Mouse (Mus musculus) hindbrain, embryonic 14.5 days (tissue): ENCODE data around the gene Fam126a. TPM values are rescaled to one million over a fixed set of nuclear protein-coding genes. Genes with fewer than 3 reads are reported as not detected.

Experiments used
- ATAC-seq: fragments of 200-750 bp; cut with Nextera tagmentation; 2 replicates; pipeline ENCODE4 v1.8.0; 2017; ENCODE audit warnings: moderate number of reproducible peaks, mild to moderate bottlenecking, moderate TSS enrichment, moderate library complexity; ENCODE audit not compliant: low FRiP score
- DNase-seq: peaks from one replicate; pipeline ENCODE4 v3.0.0-alpha.2; 2015; ENCODE audit warnings: low spot score
- H3K27ac ChIP-seq: fragments of 300-500 bp; sonication (generic); 2 replicates; pipeline ENCODE4 v1.5.1; 2014; ENCODE audit warnings: mild to moderate bottlenecking, moderate library complexity
- H3K27me3 ChIP-seq: fragments of 300-500 bp; sonication (generic); 2 replicates; pipeline ENCODE4 v1.6.1; 2014; ENCODE audit warnings: mild to moderate bottlenecking, low read length, mixed read lengths; ENCODE audit not compliant: control insufficient read depth, insufficient read depth
- H3K36me3 ChIP-seq: fragments of 300-500 bp; sonication (generic); replicated peaks from 2 replicates; pipeline ENCODE4 v1.6.1; 2014; ENCODE audit not compliant: control insufficient read depth, insufficient read depth
- H3K4me1 ChIP-seq: fragments of 300-500 bp; sonication (generic); replicated peaks from 2 replicates; pipeline ENCODE4 v1.6.1; 2014; ENCODE audit warnings: antibody characterized with exemption, low read length, mixed read lengths; ENCODE audit not compliant: control insufficient read depth, insufficient read depth
- H3K4me2 ChIP-seq: fragments of 300-500 bp; sonication (generic); replicated peaks from 2 replicates; pipeline ENCODE4 v1.6.1; 2014; ENCODE audit warnings: mild to moderate bottlenecking, moderate library complexity
- H3K4me3 ChIP-seq: fragments of 300-500 bp; sonication (generic); replicated peaks from 2 replicates; pipeline ENCODE4 v1.5.1; 2014; ENCODE audit warnings: mild to moderate bottlenecking, low read length
- H3K9ac ChIP-seq: fragments of 300-500 bp; sonication (generic); 2 replicates; pipeline ENCODE4 v1.6.1; 2014
- H3K9me3 ChIP-seq: fragments of 300-500 bp; sonication (generic); 2 replicates; pipeline ENCODE4 v1.6.1; 2016; ENCODE audit warnings: low read length; ENCODE audit not compliant: control insufficient read depth
- WGBS: fragments of 180-500 bp; shearing (Covaris S2); extraction: QIAGEN DNeasy Blood & Tissue Kit; methylation state at CpG from one replicate; pipeline ENCODE4 v1.1.7; 2014; 5-methylcytosine and 5-hydroxymethylcytosine counted together
- polyA plus RNA-seq: library from polyadenylated mRNA; unstranded; fragments of >200 nt; fragmentation: Nextera tagmentation; extraction: Ambion mirVana; gene quantifications from 2 replicates; pipeline ENCODE4 v1.2.1, GENCODE M21; 2014

Fam126a gene
- polyA plus RNA-seq, 1 experiment from 2014 or later, result 37.9 TPM

DNA sequence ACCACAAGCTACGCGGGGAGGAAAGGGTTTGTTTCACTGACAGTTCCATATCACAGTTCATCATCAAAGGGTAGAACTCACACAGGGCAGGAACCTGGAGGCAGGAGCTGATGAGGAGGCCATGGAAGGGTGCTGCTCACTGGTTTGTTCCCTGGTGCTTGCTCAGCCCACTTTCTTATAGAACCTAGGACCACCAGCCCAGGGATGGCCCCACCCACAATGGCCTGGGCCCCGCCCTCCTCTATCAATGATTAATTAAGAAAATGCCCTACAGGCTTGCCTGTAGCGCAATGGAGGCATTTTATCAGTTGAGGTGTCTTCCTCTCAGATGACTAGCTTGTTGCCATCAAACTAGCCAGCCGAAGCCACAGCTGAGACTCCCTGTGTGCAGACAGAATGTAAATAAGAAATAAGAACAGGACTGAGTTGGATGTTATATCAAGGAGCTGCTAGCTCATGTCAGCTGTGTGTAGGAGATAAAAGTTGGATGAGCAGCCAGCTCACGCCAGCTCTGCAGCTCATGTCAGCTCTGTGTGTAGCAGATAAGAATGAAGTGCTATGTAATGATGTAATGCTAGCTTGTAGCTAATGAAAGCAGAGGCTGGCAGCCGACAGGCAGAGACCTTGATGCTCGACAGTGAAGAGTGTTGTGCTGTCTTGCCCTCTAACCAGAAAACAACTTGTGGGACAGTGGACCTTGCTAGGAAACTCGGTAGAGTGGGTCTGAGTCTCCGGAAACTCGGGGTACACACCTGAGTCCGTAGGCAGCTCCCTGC lies 107.8 kb downstream of the Fam126a start:
- no peak overlapping the region for H3K9ac ChIP-seq
- 80% methylated on average over 12 of the region's 12 CpGs for WGBS
- ATAC-seq (peak; percentile 53; the same call in 1 of the 2 replicates), DNase-seq (no peak)
- H3K36me3 ChIP-seq, result no peaks in the 10 kb centered on the region
- no peak overlapping the region for H3K4me3 ChIP-seq
- H3K9me3 ChIP-seq, result no peaks in the 10 kb centered on the region
- no peaks in the 10 kb centered on the region for H3K27me3 ChIP-seq
- peaks cover 3% of the 10 kb centered on the region; the same call in 1 of the 2 replicates for H3K4me1 ChIP-seq
- H3K4me2 ChIP-seq, result no peak overlapping the region
- no peak overlapping the region for H3K27ac ChIP-seq

DNA sequence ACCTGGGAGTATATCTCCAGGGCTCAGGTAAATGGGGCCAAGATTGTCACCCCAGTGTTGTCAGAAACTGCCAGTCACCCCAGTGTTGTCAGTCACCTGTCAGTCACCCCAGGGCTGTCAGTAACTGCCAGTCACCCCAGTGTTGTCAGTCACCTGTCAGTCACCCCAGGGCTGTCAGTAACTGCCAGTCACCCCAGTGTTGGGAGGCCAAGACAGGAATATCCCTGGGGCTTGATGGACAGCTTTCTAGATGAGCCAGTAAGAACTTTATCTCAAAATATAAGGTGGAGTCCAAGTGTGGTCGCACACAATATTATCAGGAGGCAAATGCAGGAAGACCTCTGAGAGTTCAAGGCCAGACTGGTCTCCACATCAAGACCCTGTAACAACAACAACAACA lies 109.2 kb downstream of the Fam126a start:
- Histone ChIP-seq H3K36me3 (no peaks in the 10 kb centered on the region), H3K9me3 (no peaks in the 10 kb centered on the region), H3K4me2 (no peak overlapping the region), H3K4me1 (peaks cover 3% of the 10 kb centered on the region; the same call in 1 of the 2 replicates), H3K9ac (no peak overlapping the region), H3K27me3 (no peaks in the 10 kb centered on the region), H3K4me3 (no peak overlapping the region), H3K27ac (no peak overlapping the region)
- no peak for ATAC-seq
- WGBS, result 97% methylated on average over 1 of the region's 1 CpGs
- no peak for DNase-seq

DNA sequence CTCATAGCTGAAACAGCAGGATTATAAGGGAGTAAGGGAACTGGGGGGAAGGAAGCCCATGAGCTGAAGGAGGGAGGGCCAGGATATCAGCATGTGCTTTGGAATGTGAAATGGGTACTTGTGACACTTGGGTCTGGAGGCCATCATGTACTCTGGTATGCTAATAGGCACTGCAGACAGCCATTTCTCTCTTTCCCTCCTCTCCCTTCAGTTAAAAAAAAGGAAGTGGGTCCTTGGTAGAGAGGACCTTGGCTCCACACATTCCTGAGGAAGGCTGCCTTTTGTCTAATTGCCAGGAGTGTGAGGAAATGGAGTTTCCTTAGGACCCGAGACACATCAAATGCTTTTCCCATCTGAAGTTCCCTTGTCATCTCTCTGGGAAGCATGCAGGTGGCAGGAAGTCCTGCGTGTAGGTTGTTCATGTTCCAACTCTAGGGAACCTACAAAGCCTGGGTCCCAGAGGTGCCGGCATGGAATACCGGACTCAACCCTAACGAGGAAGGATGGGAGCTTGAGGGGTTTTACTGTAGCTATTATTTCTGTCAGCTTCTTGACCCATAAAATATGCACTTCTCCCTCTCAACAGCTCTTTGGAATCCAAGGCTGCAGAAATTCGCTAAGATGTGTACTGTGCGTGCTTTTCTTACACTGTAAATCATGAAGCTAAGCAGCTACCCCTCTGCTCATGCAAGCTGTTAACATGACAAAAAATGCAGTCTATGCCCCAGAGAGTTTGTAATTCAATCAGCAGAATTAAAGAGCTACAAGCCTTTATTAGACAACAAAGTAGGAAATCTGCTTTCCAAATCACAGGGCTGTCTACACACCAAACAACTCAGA lies 110.4 kb downstream of the Fam126a start:
- Histone ChIP-seq H3K4me1 (peaks cover 3% of the 10 kb centered on the region; the same call in 1 of the 2 replicates), H3K27ac (no peak overlapping the region), H3K4me3 (no peak overlapping the region), H3K9ac (no peak overlapping the region), H3K36me3 (no peaks in the 10 kb centered on the region), H3K9me3 (no peaks in the 10 kb centered on the region), H3K4me2 (no peak overlapping the region), H3K27me3 (no peaks in the 10 kb centered on the region)
- 63% methylated on average over 7 of the region's 7 CpGs for WGBS
- DNase-seq (peak; percentile 36), ATAC-seq (no peak)

DNA sequence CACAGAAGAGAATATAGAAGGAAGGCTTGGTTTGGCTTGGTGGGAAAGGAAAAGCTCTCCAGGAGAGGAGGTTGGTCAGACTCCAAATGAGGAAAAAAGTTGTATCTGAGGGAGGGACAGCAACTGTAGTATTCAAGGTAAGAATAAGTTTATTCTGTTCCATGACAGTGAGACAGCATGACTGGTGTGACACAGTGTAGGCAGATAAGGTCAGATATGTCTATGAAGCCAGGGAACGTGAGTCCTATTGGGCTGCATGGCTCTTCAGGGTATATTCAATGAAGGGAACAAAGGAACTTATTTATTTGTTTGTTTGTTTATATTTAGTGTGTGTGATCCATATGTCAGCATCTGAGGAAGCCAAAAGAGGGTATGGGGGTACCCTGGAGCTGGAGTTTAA lies 113.2 kb downstream of the Fam126a start:
- WGBS, result 89% methylated on average over 1 of the region's 1 CpGs
- ATAC-seq, result no peak

DNA sequence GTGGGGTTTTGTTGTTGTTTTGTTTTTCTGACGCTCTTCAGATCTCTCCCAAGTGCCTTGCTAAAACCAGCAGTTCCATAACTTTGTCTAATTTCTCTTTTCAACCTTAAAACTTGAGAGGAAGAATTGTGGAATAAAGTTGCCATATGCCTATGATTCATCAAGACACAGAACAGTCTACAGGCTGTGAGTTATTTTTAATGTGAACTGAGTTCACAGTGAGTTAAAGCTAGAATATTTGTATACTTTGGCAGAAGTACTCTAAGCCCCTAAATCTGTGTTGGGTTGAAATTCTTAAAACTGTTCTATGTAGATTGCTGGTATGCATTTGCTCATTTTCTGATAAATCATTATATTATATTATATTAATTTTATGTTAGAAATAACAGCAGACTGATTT lies 118.9 kb downstream of the Fam126a start:
- H3K4me2 ChIP-seq, result no peak overlapping the region
- ATAC-seq, result no peak

More for the DNA sequence above, 113.2 kb downstream of the Fam126a start:
- Histone ChIP-seq H3K27ac (no peak overlapping the region), H3K36me3 (no peaks in the 10 kb centered on the region), H3K9me3 (no peaks in the 10 kb centered on the region), H3K9ac (no peak overlapping the region), H3K4me3 (no peak overlapping the region), H3K4me2 (no peak overlapping the region), H3K4me1 (peaks cover 3% of the 10 kb centered on the region; the same call in 1 of the 2 replicates), H3K27me3 (no peaks in the 10 kb centered on the region)
- no peak for DNase-seq

DNA sequence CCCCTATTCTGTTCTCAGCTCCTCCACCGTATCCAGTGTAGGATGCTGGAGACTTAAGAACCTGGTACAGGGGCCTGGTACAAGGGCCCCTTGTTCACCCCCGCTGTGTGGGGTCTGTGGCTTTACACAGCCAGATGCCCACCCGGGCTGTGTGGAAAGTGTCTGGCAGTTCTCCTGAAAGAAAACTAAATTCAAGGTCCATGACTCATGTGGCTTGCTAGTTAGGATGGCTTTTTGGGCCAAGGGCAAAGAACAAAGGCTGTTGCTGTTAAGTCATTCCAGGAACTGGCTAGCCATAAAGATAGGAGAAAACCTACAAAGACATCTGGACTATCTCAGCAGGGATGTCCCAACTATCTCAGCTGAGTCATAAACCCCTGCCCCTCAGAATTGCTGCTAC lies 121.2 kb downstream of the Fam126a start:
- H3K4me1 ChIP-seq, result no peaks in the 10 kb centered on the region
- no peak for DNase-seq
- H3K9me3 ChIP-seq, result 0 out of 2 replicates have a peak, but pooled peaks cover 6% of the 10 kb centered on the region
- ATAC-seq, result no peak
- 98% methylated on average over 3 of the region's 3 CpGs for WGBS
- no peaks in the 10 kb centered on the region for H3K27me3 ChIP-seq
- H3K9ac ChIP-seq, result no peak overlapping the region
- H3K36me3 ChIP-seq, result no peaks in the 10 kb centered on the region
- H3K4me2 ChIP-seq, result no peak overlapping the region
- H3K27ac ChIP-seq, result no peak overlapping the region
- H3K4me3 ChIP-seq, result no peak overlapping the region

More for the DNA sequence above, 118.9 kb downstream of the Fam126a start:
- no peaks in the 10 kb centered on the region for H3K36me3 ChIP-seq
- no peaks in the 10 kb centered on the region for H3K4me1 ChIP-seq
- DNase-seq, result no peak
- no peak overlapping the region for H3K9ac ChIP-seq
- 100% methylated on average over 1 of the region's 1 CpGs for WGBS
- no peak overlapping the region for H3K4me3 ChIP-seq
- no peaks in the 10 kb centered on the region for H3K27me3 ChIP-seq
- 0 out of 2 replicates have a peak, but pooled peaks cover 6% of the 10 kb centered on the region for H3K9me3 ChIP-seq
- H3K27ac ChIP-seq, result no peak overlapping the region

DNA sequence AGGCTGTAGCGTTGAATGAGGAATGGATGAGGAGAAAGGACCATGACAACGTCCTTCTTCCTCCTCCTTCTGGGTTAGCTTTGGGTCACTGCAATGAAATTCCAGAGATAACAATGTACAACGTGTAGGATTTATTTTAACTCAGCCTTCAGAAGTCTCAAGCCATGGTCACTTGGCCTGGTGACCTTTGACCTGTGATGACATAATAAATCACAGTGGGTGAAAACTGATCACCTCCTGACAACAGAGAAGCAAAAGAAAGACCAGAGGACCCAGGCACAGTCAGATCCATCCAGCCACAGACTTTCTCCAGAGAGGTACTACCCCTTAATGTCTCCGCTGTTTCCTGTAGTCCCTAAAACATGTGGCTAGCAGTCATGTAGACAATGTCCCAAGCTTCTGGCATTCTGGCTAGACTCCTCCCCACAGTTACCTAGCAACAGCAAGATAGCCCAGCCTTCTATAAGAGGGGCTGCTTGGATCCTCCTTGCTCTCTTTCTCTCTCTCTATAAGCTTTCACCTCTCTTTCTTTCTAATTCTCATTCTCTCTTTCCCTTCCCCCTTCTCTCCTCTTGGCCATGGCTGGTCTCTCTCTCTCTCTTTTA lies 121.9 kb downstream of the Fam126a start:
- no peaks in the 10 kb centered on the region for H3K36me3 ChIP-seq
- no peak overlapping the region for H3K4me2 ChIP-seq
- 71% methylated on average over 4 of the region's 4 CpGs for WGBS
- H3K4me1 ChIP-seq, result no peaks in the 10 kb centered on the region
- no peak overlapping the region for H3K27ac ChIP-seq
- H3K27me3 ChIP-seq, result no peaks in the 10 kb centered on the region
- no peak overlapping the region for H3K4me3 ChIP-seq
- ATAC-seq (no peak), DNase-seq (no peak)
- 0 out of 2 replicates have a peak, but pooled peaks cover 6% of the 10 kb centered on the region for H3K9me3 ChIP-seq
- H3K9ac ChIP-seq, result no peak overlapping the region

DNA sequence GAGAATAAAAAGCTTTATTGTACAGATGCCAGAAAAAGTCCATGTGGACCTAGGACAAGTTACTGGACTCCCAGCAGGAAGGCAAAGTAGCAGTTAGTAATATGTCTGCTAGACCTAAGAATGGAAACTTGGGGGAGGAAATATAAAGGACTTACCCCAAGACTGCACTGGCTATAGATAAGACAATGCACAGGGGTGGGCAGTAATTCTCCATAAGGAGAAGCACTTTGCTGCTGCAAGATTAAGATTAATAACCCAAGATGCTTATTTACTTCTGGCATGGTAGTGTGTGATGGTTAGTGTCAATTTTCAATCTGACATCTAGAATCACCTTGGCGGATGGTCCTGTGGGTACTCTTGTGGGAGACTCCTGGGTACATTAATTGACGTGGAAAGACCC lies 128.3 kb downstream of the Fam126a start:
- ATAC-seq (no peak), DNase-seq (no peak)
- Histone ChIP-seq H3K4me2 (no peak overlapping the region), H3K4me1 (no peaks in the 10 kb centered on the region), H3K4me3 (no peak overlapping the region), H3K9me3 (no peaks in the 10 kb centered on the region), H3K27ac (no peak overlapping the region), H3K36me3 (no peaks in the 10 kb centered on the region), H3K27me3 (no peaks in the 10 kb centered on the region), H3K9ac (no peak overlapping the region)
- WGBS, result 64% methylated on average over 2 of the region's 2 CpGs

DNA sequence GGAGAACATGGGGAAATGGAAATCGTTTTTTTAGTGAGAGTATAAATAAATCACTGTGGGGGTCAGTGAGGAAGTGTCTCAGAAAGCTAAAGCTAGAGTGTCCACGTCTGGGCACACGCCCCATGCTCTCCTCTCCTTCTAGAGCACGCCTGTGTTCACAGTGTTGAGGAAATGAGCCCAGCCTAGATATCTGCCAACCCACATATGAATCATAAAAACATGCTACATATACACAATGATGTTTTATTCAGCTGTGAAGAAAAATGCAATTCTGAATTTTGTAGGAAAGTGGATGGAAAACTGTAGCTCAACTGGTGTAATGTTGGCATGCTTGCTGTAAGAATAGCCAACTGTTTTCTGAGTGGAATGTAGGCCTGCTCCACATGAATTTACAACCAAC lies 130.3 kb downstream of the Fam126a start:
- no peaks in the 10 kb centered on the region for H3K27me3 ChIP-seq
- DNase-seq (no peak), ATAC-seq (no peak)
- no peak overlapping the region for H3K4me2 ChIP-seq
- H3K4me3 ChIP-seq, result no peak overlapping the region
- H3K36me3 ChIP-seq, result no peaks in the 10 kb centered on the region
- no peaks in the 10 kb centered on the region for H3K4me1 ChIP-seq
- no peaks in the 10 kb centered on the region for H3K9me3 ChIP-seq
- WGBS, result 81% methylated on average over 4 of the region's 4 CpGs
- no peak overlapping the region for H3K9ac ChIP-seq
- H3K27ac ChIP-seq, result no peak overlapping the region
